Mouse (Mus musculus) heart, adult 18-20 months (tissue): ENCODE data around the gene Nutf2-ps1. TPM values are rescaled to one million over a fixed set of nuclear protein-coding genes. Genes with fewer than 3 reads are reported as not detected.

Experiments
- total RNA-seq, 2 experiments: library from RNA; stranded (reverse); gene quantifications; 2 replicates each; pipeline ENCODE4 v1.2.3; 2021

Gene Nutf2-ps1
- total RNA-seq, 2 experiments from 2014 or later, result 61.0 to 86.5 TPM

Other genes with a start within 250 kb of the Nutf2-ps1 start
- not detected for gene Gm10197, start 217.3 kb downstream of the Nutf2-ps1 start, total RNA-seq
- 10 to 100 TPM; 33.5 to 34.6 TPM for gene Smndc1, start 198.5 kb downstream of the Nutf2-ps1 start, total RNA-seq
- gene Dusp5, start 60.0 kb downstream of the Nutf2-ps1 start, total RNA-seq, result 1 to 10 TPM; 3.3 to 4.2 TPM
- gene Smc3, start 11.3 kb upstream of the Nutf2-ps1 start, total RNA-seq, result 10 to 100 TPM; 20.2 to 22.6 TPM
- 100 to 1,000 TPM; 175 to 184 TPM for gene Rbm20, start 88.2 kb upstream of the Nutf2-ps1 start, total RNA-seq